ENCODE assay signal across 8 mouse cellular contexts in the genomic region with DNA sequence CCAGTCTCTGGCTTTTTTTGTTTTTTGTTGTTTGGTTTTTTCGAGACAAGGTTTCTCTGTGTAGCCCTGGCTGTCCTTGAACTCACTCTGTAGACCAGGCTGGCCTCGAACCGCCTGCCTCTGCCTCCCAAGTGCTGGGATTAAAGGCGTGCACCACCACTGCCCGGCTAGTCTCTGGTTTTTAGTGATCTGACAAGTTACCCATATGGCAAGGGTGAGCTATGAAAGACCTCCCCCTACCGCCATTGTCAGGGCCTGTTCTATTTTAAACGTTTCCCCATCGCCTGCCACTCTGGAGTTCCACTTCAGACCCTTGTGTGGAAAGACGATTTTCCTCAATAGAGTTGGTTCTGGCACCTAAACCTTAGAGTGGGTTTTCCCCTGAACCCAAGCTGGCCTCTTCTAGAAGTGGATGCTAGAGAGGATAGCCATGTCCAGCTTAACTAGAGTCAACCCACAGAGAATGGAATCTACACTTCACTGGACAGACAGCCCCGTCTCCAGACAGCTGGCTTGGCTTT. TPM values are rescaled to one million over a fixed set of nuclear protein-coding genes. Genes with fewer than 3 reads are reported as not detected.
A peak's percentile ranks its signal among the peaks of the same experiment; 100 is the strongest.
DNase-seq lines count a peak whose midpoint lies in the region; ATAC-seq and TF ChIP-seq lines count a peak whose summit lies in the region.

No protein-coding gene starts in this region.

- WGBS in liver, embryonic 11.5 days = 22% methylated on average over 10 of the region's 10 CpGs
- 27% methylated on average over 10 of the region's 10 CpGs for WGBS in stomach, embryonic 14.5 days

- H3K4me3 ChIP-seq in embryonic fibroblast, embryonic 13.5 days (ENCODE audit: insufficient read depth, low read length) = peak overlapping the region; percentile 99
- peak overlapping the region; percentile 95 for H3K4me3 ChIP-seq in liver, embryonic 11.5 days (ENCODE audit: low read depth, low read length)
- peak overlapping the region; percentile 99 for H3K4me3 ChIP-seq in stomach, embryonic 14.5 days (ENCODE audit: low read depth, low read length)

- H3K4me2 ChIP-seq in liver, embryonic 11.5 days = peak overlapping the region; percentile 78
- peak overlapping the region; percentile 72 for H3K4me2 ChIP-seq in stomach, embryonic 14.5 days (replicated peaks; ENCODE audit: low read depth, low read length)

- no peaks in the 10 kb centered on the region for H3K27me3 ChIP-seq in liver, embryonic 11.5 days (replicated peaks; ENCODE audit: control insufficient read depth, insufficient read depth, low read length)
- no peaks in the 10 kb centered on the region for H3K27me3 ChIP-seq in stomach, embryonic 14.5 days (ENCODE audit: control insufficient read depth, insufficient read depth, low read length)

- peak overlapping the region; percentile 76 for H3K9ac ChIP-seq in liver, embryonic 11.5 days (ENCODE audit: low read depth, low read length)
- peak overlapping the region; percentile 76 for H3K9ac ChIP-seq in stomach, embryonic 14.5 days (replicated peaks; ENCODE audit: low read depth, low read length)

- H3K9me3 ChIP-seq in liver, embryonic 11.5 days (ENCODE audit: control insufficient read depth, low read length) = no peaks in the 10 kb centered on the region
- no peaks in the 10 kb centered on the region for H3K9me3 ChIP-seq in stomach, embryonic 14.5 days (ENCODE audit: control insufficient read depth, low read depth, low read length)

- ATAC-seq in liver, embryonic 11.5 days (replicated peaks; ENCODE audit: low FRiP score) = no peak
- ATAC-seq in stomach, embryonic 14.5 days (ENCODE audit: insufficient number of reproducible peaks, insufficient read depth, low FRiP score, low read depth) = no peak

- DNase-seq in heart, adult 11 months = peak; percentile 93
- DNase-seq in heart, adult 18-20 months = no peak
- DNase-seq in B cell, adult 2 months = peak; percentile 45 to 49
- no peak for DNase-seq in liver, embryonic 11.5 days (ENCODE audit: low spot score)
- DNase-seq in layer of hippocampus, postnatal 25 days (ENCODE audit: extremely low spot score in 1 of 2, low spot score in 1 of 2) = no peak
- DNase-seq in urinary bladder, adult 18-20 months (ENCODE audit: low spot score in 2 of 2) = no peak

- no peaks in the 10 kb centered on the region for H3K36me3 ChIP-seq in liver, embryonic 11.5 days (ENCODE audit: control insufficient read depth, insufficient read depth, low read length)
- H3K36me3 ChIP-seq in stomach, embryonic 14.5 days (ENCODE audit: control insufficient read depth, insufficient read depth, low read length) = no peaks in the 10 kb centered on the region

- no peak for TF ChIP-seq CTCF in embryonic fibroblast, embryonic 13.5 days (IDR thresholded peaks at IDR 0.05; ENCODE audit: borderline replicate concordance, insufficient read depth, low read length)

- H3K27ac ChIP-seq in embryonic fibroblast, embryonic 13.5 days (ENCODE audit: insufficient read depth, low read length) = peak overlapping the region; percentile 78; the same call in 1 of the 2 replicates
- H3K27ac ChIP-seq in liver, embryonic 11.5 days (ENCODE audit: low read depth, low read length) = no peak overlapping the region; the same call in 1 of the 2 replicates
- H3K27ac ChIP-seq in stomach, embryonic 14.5 days (ENCODE audit: low read length) = no peak overlapping the region; the same call in 1 of the 2 replicates

- no peaks in the 10 kb centered on the region; the same call in 1 of the 2 replicates for H3K4me1 ChIP-seq in embryonic fibroblast, embryonic 13.5 days (ENCODE audit: control insufficient read depth, insufficient read depth, low read length)
- peaks cover 23% of the 10 kb centered on the region for H3K4me1 ChIP-seq in liver, embryonic 11.5 days (replicated peaks; ENCODE audit: control insufficient read depth, insufficient read depth, low read length)
- peaks cover 15% of the 10 kb centered on the region for H3K4me1 ChIP-seq in stomach, embryonic 14.5 days (ENCODE audit: control insufficient read depth, insufficient read depth, low read length)

- TF ChIP-seq POLR2A in embryonic fibroblast, embryonic 13.5 days (IDR thresholded peaks at IDR 0.05; ENCODE audit: low read depth, low read length) = no peak; the same call in 1 of the 2 replicates

RNA-seq across cellular contexts. Expression of gene Oser1, which starts 4.1 kb away (rescaled TPM):
- total RNA-seq in heart, adult 18-20 months (2021) = 10 to 100 TPM; 17.5 to 30.0 TPM
- polyA plus RNA-seq in embryonic fibroblast, embryonic 13.5 days (2011; ENCODE audit: insufficient read length, low read depth, missing spikeins) = 35.5 and 39.8 TPM in 2 replicates
- 61.0 and 67.8 TPM in 2 replicates for polyA plus RNA-seq in liver, embryonic 11.5 days (2014; fragmentation: Nextera tagmentation; extraction: Ambion mirVana)
- 84.9 and 89.2 TPM in 2 replicates for polyA plus RNA-seq in stomach, embryonic 14.5 days (2014; fragmentation: Nextera tagmentation; extraction: Ambion mirVana)
- total RNA-seq in layer of hippocampus, postnatal 25 days (2021) = 10 to 100 TPM; 20.4 to 21.5 TPM

RNA-seq across cellular contexts. Expression of gene Gdap1l1, which starts 17.9 kb away (rescaled TPM):
- not detected for total RNA-seq in heart, adult 18-20 months (2021)
- 0.86 TPM in 1 of 2 replicates, not detected in the other for polyA plus RNA-seq in embryonic fibroblast, embryonic 13.5 days (2011; ENCODE audit: insufficient read length, low read depth, missing spikeins)
- polyA plus RNA-seq in liver, embryonic 11.5 days (2014; fragmentation: Nextera tagmentation; extraction: Ambion mirVana) = 1.4 and 1.7 TPM in 2 replicates
- 5.3 and 8.4 TPM in 2 replicates for polyA plus RNA-seq in stomach, embryonic 14.5 days (2014; fragmentation: Nextera tagmentation; extraction: Ambion mirVana)
- total RNA-seq in layer of hippocampus, postnatal 25 days (2021) = 10 to 100 TPM; 64.5 to 74.6 TPM

RNA-seq across cellular contexts. Expression of gene Jph2, which starts 22.6 kb away (rescaled TPM):
- 100 to 1,000 TPM; 393 to 402 TPM for total RNA-seq in heart, adult 18-20 months (2021)
- 33.0 and 50.9 TPM in 2 replicates for polyA plus RNA-seq in embryonic fibroblast, embryonic 13.5 days (2011; ENCODE audit: insufficient read length, low read depth, missing spikeins)
- 0.19 and 0.26 TPM in 2 replicates for polyA plus RNA-seq in liver, embryonic 11.5 days (2014; fragmentation: Nextera tagmentation; extraction: Ambion mirVana)
- polyA plus RNA-seq in stomach, embryonic 14.5 days (2014; fragmentation: Nextera tagmentation; extraction: Ambion mirVana) = 6.5 and 6.7 TPM in 2 replicates
- under 1 TPM; 0.37 to 0.70 TPM for total RNA-seq in layer of hippocampus, postnatal 25 days (2021)

RNA-seq across cellular contexts. Expression of gene Fitm2, which starts 52.0 kb away (rescaled TPM):
- total RNA-seq in heart, adult 18-20 months (2021) = 100 to 1,000 TPM; 203 to 216 TPM
- 10.5 and 11.1 TPM in 2 replicates for polyA plus RNA-seq in embryonic fibroblast, embryonic 13.5 days (2011; ENCODE audit: insufficient read length, low read depth, missing spikeins)
- 8.1 and 9.0 TPM in 2 replicates for polyA plus RNA-seq in liver, embryonic 11.5 days (2014; fragmentation: Nextera tagmentation; extraction: Ambion mirVana)
- polyA plus RNA-seq in stomach, embryonic 14.5 days (2014; fragmentation: Nextera tagmentation; extraction: Ambion mirVana) = 8.5 and 11.0 TPM in 2 replicates
- total RNA-seq in layer of hippocampus, postnatal 25 days (2021) = 10 to 100 TPM; 17.6 to 20.8 TPM

Comparison
In these comparisons a context has a peak if more than half of its experiments do, and no peak if none do; other contexts are left out.
1. DNase-seq: peak in heart, adult 11 months (single experiment) and B cell, adult 2 months (2 of 2); none in heart, adult 18-20 months (0 of 2), liver, embryonic 11.5 days (single experiment), layer of hippocampus, postnatal 25 days (0 of 2) and urinary bladder, adult 18-20 months (0 of 2).
2. Peak in every context shown above with its lines, with median percentiles within 50 percentile points of each other: H3K4me3 ChIP-seq.